Mouse (Mus musculus) frontal cortex, postnatal 14 days (tissue): ENCODE measurements around the gene Fcamr.

ENCODE experiments used
- DNase-seq, 2 experiments: peaks; one replicate each; pipeline ENCODE4 v3.0.0; 2022; ENCODE audit warnings: low spot score in 2 of 2

Fcamr gene

GRCm38 (mm10) chr1:130802976-130803375, 2.3 kb downstream of the Fcamr start:
- no peak for DNase-seq

- DNase-seq, result no peak
Observed at GRCm38 (mm10) chr1:130804279-130804678, 3.6 kb downstream of the Fcamr start.

- no peak for DNase-seq
Observed at GRCm38 (mm10) chr1:130810906-130811305, 10.2 kb downstream of the Fcamr start.

GRCm38 (mm10) chr1:130811316-130811715, 10.6 kb downstream of the Fcamr start:
- no peak for DNase-seq

GRCm38 (mm10) chr1:130819737-130820136, 19.0 kb downstream of the Fcamr start:
- no peak for DNase-seq

- no peak for DNase-seq
Observed at GRCm38 (mm10) chr1:130820316-130821148, 19.8 kb downstream of the Fcamr start.

GRCm38 (mm10) chr1:130821149-130821471, 20.4 kb downstream of the Fcamr start:
- DNase-seq, result no peak

- no peak for DNase-seq
Observed at GRCm38 (mm10) chr1:130821911-130822625, 21.4 kb downstream of the Fcamr start.

- no peak for DNase-seq
Observed at GRCm38 (mm10) chr1:130826448-130826847, 25.7 kb downstream of the Fcamr start, which contains the start of gene Pigr. Gene Pigr, plus strand, starts transcription at chr1:130826684.

GRCm38 (mm10) chr1:130828656-130829055, 28.0 kb downstream of the Fcamr start:
- DNase-seq, result no peak

- no peak for DNase-seq
Observed at GRCm38 (mm10) chr1:130829906-130830830, 29.5 kb downstream of the Fcamr start.

GRCm38 (mm10) chr1:130832230-130833149, 31.8 kb downstream of the Fcamr start:
- DNase-seq, result no peak

- no peak for DNase-seq
Observed at GRCm38 (mm10) chr1:130835161-130835936, 34.6 kb downstream of the Fcamr start.

GRCm38 (mm10) chr1:130838288-130838687, 37.6 kb downstream of the Fcamr start:
- no peak for DNase-seq

GRCm38 (mm10) chr1:130840599-130841379, 40.1 kb downstream of the Fcamr start:
- no peak for DNase-seq

GRCm38 (mm10) chr1:130841621-130842020, 40.9 kb downstream of the Fcamr start:
- DNase-seq, result no peak

- DNase-seq, result no peak
Observed at GRCm38 (mm10) chr1:130844516-130844915, 43.8 kb downstream of the Fcamr start.

- no peak for DNase-seq
Observed at GRCm38 (mm10) chr1:130849530-130850214, 49.0 kb downstream of the Fcamr start.

GRCm38 (mm10) chr1:130850405-130850804, 49.7 kb downstream of the Fcamr start:
- no peak for DNase-seq
